Mouse (Mus musculus): Measurements from ENCODE around the gene Gpr160. TPM values are rescaled to one million over a fixed set of nuclear protein-coding genes. Genes with fewer than 3 reads are reported as not detected.
"Not testable (repeated sequence)": the region's sequence is repeated elsewhere in the genome, so short reads cannot be mapped to it uniquely, and the experiment has no call there.

The Gpr160 gene
- polyA plus RNA-seq, 1 experiment from 2014 or later, result 1.9 TPM

DNA sequence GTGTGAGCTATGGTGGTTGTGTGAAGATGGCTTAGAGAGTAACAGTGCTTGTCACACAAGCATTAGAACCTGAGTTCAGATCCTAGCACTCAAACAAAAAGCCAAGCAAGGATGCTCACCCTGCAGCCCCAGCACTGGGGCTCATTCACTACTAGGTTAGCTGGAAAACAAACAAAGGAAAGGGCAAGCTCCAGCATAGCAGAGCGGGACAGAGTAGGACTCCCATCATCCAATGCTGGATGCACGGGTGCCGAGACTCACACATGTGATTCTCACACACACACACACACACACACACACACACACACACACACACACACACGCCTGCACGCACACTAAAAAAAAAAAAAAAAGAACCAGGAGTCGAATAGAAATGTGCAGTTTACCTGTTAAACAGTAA is 4.3 kb upstream of the Gpr160 start:
- no peaks in the 10 kb centered on the region for H3K36me3 ChIP-seq (ENCODE audit: control insufficient read depth, insufficient read depth, low read length)
- no peak overlapping the region for H3K9ac ChIP-seq (ENCODE audit: low read depth, low read length)
- 84% methylated on average over 6 of the region's 6 CpGs for WGBS
- H3K9me3 ChIP-seq (ENCODE audit: control insufficient read depth, low read length), result no peaks in the 10 kb centered on the region
- ATAC-seq, result no peak
- H3K27ac ChIP-seq (ENCODE audit: low read depth, low read length), result no peak overlapping the region
- no peak overlapping the region for H3K4me3 ChIP-seq (ENCODE audit: low read length)
- H3K27me3 ChIP-seq (replicated peaks; ENCODE audit: control insufficient read depth, insufficient read depth, low read length), result peaks cover 4% of the 10 kb centered on the region; the same call in 1 of the 2 replicates
- peaks cover 7% of the 10 kb centered on the region; the same call in 1 of the 2 replicates for H3K4me1 ChIP-seq (ENCODE audit: control insufficient read depth, insufficient read depth, low read depth, low read length)
- no peak overlapping the region for H3K4me2 ChIP-seq (ENCODE audit: low read length)

DNA sequence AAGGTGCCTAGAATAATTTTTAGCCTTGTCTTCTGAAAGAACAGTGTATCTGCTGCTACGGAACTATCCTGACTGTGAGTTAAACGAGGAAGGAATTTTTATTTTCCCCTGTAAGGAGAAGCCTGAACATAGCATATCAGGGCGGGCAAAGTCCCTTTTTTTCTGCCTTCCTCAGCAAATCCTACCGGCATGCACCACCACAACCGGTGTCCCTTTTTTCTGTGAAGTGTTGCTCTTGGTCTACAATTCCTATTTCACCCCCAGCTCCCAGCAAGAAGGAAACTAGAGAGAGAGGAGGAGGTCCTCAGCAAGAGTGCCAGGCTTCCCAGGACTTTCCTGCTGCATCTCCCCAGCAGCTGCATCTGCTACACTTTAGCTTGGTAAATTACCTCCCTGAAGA is 2.2 kb upstream of the Gpr160 start:
- Histone ChIP-seq H3K27ac (ENCODE audit: low read depth, low read length) (no peak overlapping the region), H3K4me1 (ENCODE audit: control insufficient read depth, insufficient read depth, low read depth, low read length) (peaks cover 7% of the 10 kb centered on the region; the same call in 1 of the 2 replicates), H3K4me3 (ENCODE audit: low read length) (no peak overlapping the region), H3K9ac (ENCODE audit: low read depth, low read length) (no peak overlapping the region), H3K36me3 (ENCODE audit: control insufficient read depth, insufficient read depth, low read length) (no peaks in the 10 kb centered on the region), H3K4me2 (ENCODE audit: low read length) (no peak overlapping the region), H3K27me3 (replicated peaks; ENCODE audit: control insufficient read depth, insufficient read depth, low read length) (peaks cover 4% of the 10 kb centered on the region), H3K9me3 (ENCODE audit: control insufficient read depth, low read length) (no peaks in the 10 kb centered on the region)
- no peak for ATAC-seq
- WGBS, result 93% methylated on average over 5 of the region's 5 CpGs

DNA sequence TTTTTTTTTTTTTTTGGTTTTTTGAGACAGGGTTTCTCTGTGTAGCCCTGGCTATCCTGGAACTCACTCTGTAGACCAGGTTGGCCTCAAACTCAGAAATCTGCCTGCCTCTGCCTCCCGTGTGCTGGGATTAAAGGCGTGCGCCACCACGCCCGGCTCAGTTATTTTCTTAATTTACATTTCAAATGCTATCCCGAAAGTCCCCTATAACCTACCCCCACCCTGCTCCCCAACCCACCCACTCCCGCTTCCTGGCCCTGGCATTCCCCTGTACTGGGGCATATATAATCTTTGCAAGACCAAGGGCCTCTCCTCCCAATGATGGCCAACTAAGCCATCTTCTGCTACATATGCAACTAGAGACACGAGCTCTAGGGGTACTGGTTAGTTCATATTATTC is 3.8 kb downstream of the Gpr160 start:
- H3K4me3 ChIP-seq (ENCODE audit: low read length); H3K36me3 ChIP-seq (ENCODE audit: control insufficient read depth, insufficient read depth, low read length); H3K27me3 ChIP-seq (replicated peaks; ENCODE audit: control insufficient read depth, insufficient read depth, low read length); H3K4me1 ChIP-seq (ENCODE audit: control insufficient read depth, insufficient read depth, low read depth, low read length); H3K9ac ChIP-seq (ENCODE audit: low read depth, low read length); ATAC-seq; H3K4me2 ChIP-seq (ENCODE audit: low read length); H3K9me3 ChIP-seq (ENCODE audit: control insufficient read depth, low read length); H3K27ac ChIP-seq (ENCODE audit: low read depth, low read length): not testable (repeated sequence)
- WGBS, result 95% methylated on average over 8 of the region's 8 CpGs

DNA sequence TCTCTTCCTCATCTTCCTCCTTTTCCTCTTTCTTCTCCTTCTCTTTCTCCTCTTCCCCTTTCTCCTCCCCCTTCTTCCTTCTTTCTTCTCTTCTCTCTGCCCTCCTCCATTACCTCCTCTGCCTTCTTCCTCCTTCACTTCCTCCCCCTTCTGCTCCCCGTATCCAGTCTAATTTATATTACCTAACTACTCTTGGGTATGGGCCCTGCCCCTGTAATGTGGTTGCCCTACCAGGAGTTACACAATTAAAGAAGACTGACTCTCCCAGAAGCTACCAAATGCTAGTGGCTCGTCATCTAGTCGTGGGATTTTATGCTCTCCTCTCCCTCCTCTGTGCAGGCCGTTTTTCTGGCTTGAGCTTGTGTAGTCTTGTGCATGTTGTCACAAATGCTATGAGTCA is 5.0 kb downstream of the Gpr160 start:
- ATAC-seq, result no peak
- H3K4me3 ChIP-seq (ENCODE audit: low read length), result no peak overlapping the region
- H3K9ac ChIP-seq (ENCODE audit: low read depth, low read length), result no peak overlapping the region
- no peaks in the 10 kb centered on the region for H3K36me3 ChIP-seq (ENCODE audit: control insufficient read depth, insufficient read depth, low read length)
- H3K4me2 ChIP-seq (ENCODE audit: low read length), result no peak overlapping the region
- H3K27me3 ChIP-seq (replicated peaks; ENCODE audit: control insufficient read depth, insufficient read depth, low read length), result peaks cover 4% of the 10 kb centered on the region; the same call in 1 of the 2 replicates
- H3K9me3 ChIP-seq (ENCODE audit: control insufficient read depth, low read length), result no peaks in the 10 kb centered on the region
- 88% methylated on average over 4 of the region's 4 CpGs for WGBS
- peaks cover 7% of the 10 kb centered on the region; the same call in 1 of the 2 replicates for H3K4me1 ChIP-seq (ENCODE audit: control insufficient read depth, insufficient read depth, low read depth, low read length)
- H3K27ac ChIP-seq (ENCODE audit: low read depth, low read length), result no peak overlapping the region

DNA sequence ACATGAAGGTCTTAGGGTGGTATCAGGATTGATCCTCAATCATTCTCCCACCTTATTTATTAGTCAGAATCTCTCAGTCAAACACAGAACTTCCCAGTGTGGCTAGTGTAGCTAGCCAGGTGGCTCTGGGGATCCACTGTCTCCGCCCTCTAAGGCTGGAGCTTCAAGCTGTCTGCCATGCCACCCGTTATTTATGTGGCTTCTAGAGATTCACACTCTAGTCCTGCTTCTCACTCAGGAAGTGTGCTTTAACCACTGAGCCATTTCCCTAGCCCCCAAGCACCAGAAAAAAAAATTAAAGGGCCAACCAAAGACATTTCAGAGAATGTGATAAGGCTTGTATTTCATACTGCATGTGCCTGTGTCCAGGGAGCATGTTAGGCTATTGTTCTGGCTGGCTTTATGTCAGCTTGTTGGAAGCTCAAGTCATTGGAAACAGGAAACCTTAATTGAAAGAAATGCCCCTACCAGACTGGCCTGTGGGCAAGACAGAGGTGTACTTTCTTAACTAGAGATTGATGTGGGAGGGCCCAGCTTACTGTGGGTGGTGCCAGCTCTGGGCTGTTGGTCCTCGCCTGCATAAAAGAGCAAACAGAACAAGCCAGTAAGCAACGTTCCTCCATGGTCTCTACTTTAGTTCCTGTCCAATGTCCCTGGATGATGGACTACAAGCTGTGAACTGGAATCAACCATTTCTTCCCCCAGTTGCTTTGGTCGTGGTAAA is 8.1 kb downstream of the Gpr160 start:
- no peak overlapping the region for H3K27ac ChIP-seq (ENCODE audit: low read depth, low read length)
- no peak overlapping the region for H3K4me2 ChIP-seq (ENCODE audit: low read length)
- H3K4me1 ChIP-seq (ENCODE audit: control insufficient read depth, insufficient read depth, low read depth, low read length), result no peaks in the 10 kb centered on the region
- H3K9ac ChIP-seq (ENCODE audit: low read depth, low read length), result no peak overlapping the region
- no peak for ATAC-seq
- H3K9me3 ChIP-seq (ENCODE audit: control insufficient read depth, low read length), result no peaks in the 10 kb centered on the region
- H3K4me3 ChIP-seq (ENCODE audit: low read length), result no peak overlapping the region
- no peaks in the 10 kb centered on the region for H3K36me3 ChIP-seq (ENCODE audit: control insufficient read depth, insufficient read depth, low read length)
- no peaks in the 10 kb centered on the region for H3K27me3 ChIP-seq (replicated peaks; ENCODE audit: control insufficient read depth, insufficient read depth, low read length)
- WGBS, result 82% methylated on average over 5 of the region's 5 CpGs

DNA sequence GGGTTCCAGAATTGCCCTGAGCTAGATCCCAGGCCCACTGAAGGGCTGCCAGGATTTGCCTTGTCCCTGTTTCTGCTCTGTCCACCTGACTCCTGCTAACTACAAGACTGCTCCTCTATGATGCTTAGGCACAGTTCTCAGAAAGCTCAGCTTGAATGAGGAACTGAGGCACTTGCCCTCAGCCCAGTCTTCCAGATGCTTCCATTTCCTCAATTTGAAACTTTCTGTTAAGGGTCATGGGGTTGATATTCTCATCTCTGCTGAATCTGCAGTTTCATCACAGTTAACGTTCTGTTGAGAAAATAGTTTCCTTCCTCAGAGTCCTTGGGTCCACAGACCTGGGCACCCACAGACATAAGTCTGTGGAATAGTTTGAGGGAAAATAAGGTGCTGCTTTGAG is 8.9 kb downstream of the Gpr160 start:
- Histone ChIP-seq H3K36me3 (ENCODE audit: control insufficient read depth, insufficient read depth, low read length) (no peaks in the 10 kb centered on the region), H3K27ac (ENCODE audit: low read depth, low read length) (no peak overlapping the region), H3K4me3 (ENCODE audit: low read length) (no peak overlapping the region), H3K9me3 (ENCODE audit: control insufficient read depth, low read length) (no peaks in the 10 kb centered on the region), H3K4me2 (ENCODE audit: low read length) (no peak overlapping the region), H3K4me1 (ENCODE audit: control insufficient read depth, insufficient read depth, low read depth, low read length) (no peaks in the 10 kb centered on the region), H3K27me3 (replicated peaks; ENCODE audit: control insufficient read depth, insufficient read depth, low read length) (no peaks in the 10 kb centered on the region), H3K9ac (ENCODE audit: low read depth, low read length) (no peak overlapping the region)
- WGBS, result 87% methylated on average over 1 of the region's 1 CpGs
- no peak for ATAC-seq

DNA sequence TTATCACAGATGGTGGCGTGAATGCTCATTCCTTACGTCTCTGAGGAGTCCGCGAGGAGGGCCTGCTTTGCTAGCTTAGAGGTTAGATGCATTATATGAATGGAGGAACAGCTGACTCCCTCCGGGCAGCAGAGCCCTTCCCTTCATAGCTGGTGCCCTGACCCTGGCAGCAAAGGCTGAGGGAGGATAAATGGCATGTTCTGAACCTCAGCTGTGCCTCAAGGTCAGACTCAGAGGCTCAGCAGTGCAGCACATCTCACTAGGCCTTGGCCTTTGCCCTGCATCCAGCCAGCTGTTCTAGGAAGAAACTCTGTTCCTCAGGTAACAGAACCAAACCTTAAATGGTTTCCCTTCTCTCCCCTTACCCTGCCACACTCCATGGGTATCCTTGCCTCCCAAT is 12.4 kb downstream of the Gpr160 start:
- Histone ChIP-seq H3K36me3 (ENCODE audit: control insufficient read depth, insufficient read depth, low read length) (no peaks in the 10 kb centered on the region), H3K9me3 (ENCODE audit: control insufficient read depth, low read length) (no peaks in the 10 kb centered on the region), H3K27ac (ENCODE audit: low read depth, low read length) (no peak overlapping the region), H3K27me3 (replicated peaks; ENCODE audit: control insufficient read depth, insufficient read depth, low read length) (no peaks in the 10 kb centered on the region), H3K4me2 (ENCODE audit: low read length) (no peak overlapping the region), H3K4me3 (ENCODE audit: low read length) (no peak overlapping the region), H3K4me1 (ENCODE audit: control insufficient read depth, insufficient read depth, low read depth, low read length) (no peaks in the 10 kb centered on the region), H3K9ac (ENCODE audit: low read depth, low read length) (no peak overlapping the region)
- no peak for ATAC-seq
- 83% methylated on average over 5 of the region's 5 CpGs for WGBS

DNA sequence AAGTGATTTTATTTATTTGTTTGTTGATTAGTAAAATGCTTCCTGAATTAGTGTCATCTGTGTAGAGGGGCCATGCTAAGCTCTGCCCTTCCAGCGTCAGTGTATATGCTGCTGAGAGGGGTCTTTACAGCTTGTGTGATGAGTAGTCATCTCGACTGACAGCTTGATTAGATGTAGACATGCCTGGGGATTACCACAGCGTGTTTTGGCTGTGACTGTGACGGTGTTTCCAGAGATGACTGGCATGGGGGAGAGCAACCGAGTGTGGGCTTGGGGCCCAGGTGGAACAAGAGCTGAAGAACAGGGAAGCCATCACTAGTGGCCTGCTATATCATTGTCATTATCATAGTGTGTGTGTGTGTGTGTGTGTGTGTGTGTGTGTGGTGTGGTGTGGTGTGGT is 12.9 kb downstream of the Gpr160 start:
- Histone ChIP-seq H3K27ac (ENCODE audit: low read depth, low read length) (no peak overlapping the region), H3K4me3 (ENCODE audit: low read length) (no peak overlapping the region), H3K9ac (ENCODE audit: low read depth, low read length) (no peak overlapping the region), H3K9me3 (ENCODE audit: control insufficient read depth, low read length) (no peaks in the 10 kb centered on the region), H3K27me3 (replicated peaks; ENCODE audit: control insufficient read depth, insufficient read depth, low read length) (no peaks in the 10 kb centered on the region), H3K36me3 (ENCODE audit: control insufficient read depth, insufficient read depth, low read length) (no peaks in the 10 kb centered on the region), H3K4me1 (ENCODE audit: control insufficient read depth, insufficient read depth, low read depth, low read length) (no peaks in the 10 kb centered on the region), H3K4me2 (ENCODE audit: low read length) (no peak overlapping the region)
- ATAC-seq, result no peak
- WGBS, result 68% methylated on average over 5 of the region's 5 CpGs

DNA sequence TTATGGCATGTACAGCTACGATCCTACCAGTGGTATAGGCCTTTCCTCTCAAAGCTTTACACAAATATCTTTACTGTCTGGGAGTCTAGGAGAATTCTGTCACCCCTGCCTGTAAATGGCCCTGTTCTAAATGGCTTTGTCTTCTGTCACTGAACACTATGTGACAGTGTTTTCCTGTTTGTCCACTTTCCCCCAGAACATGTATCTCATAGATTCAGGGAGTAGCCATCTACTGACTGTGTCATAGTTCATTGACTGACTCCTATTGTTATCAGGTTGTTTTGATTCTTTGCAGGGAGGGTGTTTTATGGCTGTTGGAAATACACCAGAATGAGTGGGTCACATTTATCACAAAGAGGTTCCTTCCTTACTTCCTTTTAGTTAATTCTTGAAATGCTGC is 14.2 kb downstream of the Gpr160 start:
- no peaks in the 10 kb centered on the region for H3K4me1 ChIP-seq (ENCODE audit: control insufficient read depth, insufficient read depth, low read depth, low read length)
- no peak overlapping the region for H3K4me3 ChIP-seq (ENCODE audit: low read length)
- H3K9ac ChIP-seq (ENCODE audit: low read depth, low read length), result no peak overlapping the region
- no peak for ATAC-seq
- 91% methylated on average over 1 of the region's 1 CpGs for WGBS
- no peaks in the 10 kb centered on the region for H3K27me3 ChIP-seq (replicated peaks; ENCODE audit: control insufficient read depth, insufficient read depth, low read length)
- no peak overlapping the region for H3K4me2 ChIP-seq (ENCODE audit: low read length)
- H3K36me3 ChIP-seq (ENCODE audit: control insufficient read depth, insufficient read depth, low read length), result no peaks in the 10 kb centered on the region
- no peak overlapping the region for H3K27ac ChIP-seq (ENCODE audit: low read depth, low read length)
- no peaks in the 10 kb centered on the region for H3K9me3 ChIP-seq (ENCODE audit: control insufficient read depth, low read length)

Data from hindbrain, embryonic 16.5 days (tissue).